Mouse (Mus musculus) central nervous system, embryonic 11.5 days (tissue): ENCODE results near the gene Ormdl2. TPM values are rescaled to one million over a fixed set of nuclear protein-coding genes. Genes with fewer than 3 reads are reported as not detected.

Experiments used
- polyA plus RNA-seq: library from polyadenylated mRNA; depleted of rRNA; stranded (reverse); fragments of >200 nt; gene quantifications from 2 replicates; pipeline ENCODE4 v1.2.3, GENCODE M21; 2012; rRNA removed

The Ormdl2 gene
- 28.3 and 45.2 TPM in 2 replicates for polyA plus RNA-seq

GRCm38 (mm10) chr10:128821358-128822056 is at the start of gene Ormdl2:
Ormdl2 (minus strand) TSS chr10:128821645.

GRCm38 (mm10) chr10:128817033-128817432 is 4.4 kb downstream of the Ormdl2 start, which contains the start of gene Sarnp:
Sarnp (plus strand) TSS chr10:128817333.

GRCm38 (mm10) chr10:128804271-128805091 is 17.0 kb downstream of the Ormdl2 start, which contains the start of gene Tmem198b:
Tmem198b (minus strand) TSS chr10:128804370.

GRCm38 (mm10) chr10:128803771-128804270 is 17.6 kb downstream of the Ormdl2 start, which contains the start of gene Dnajc14:
Dnajc14 (plus strand) TSS chr10:128804062.

GRCm38 (mm10) chr10:128790398-128791124 is 30.9 kb downstream of the Ormdl2 start, which contains the start of gene Mmp19:
Mmp19 (plus strand) TSS chr10:128790910.

Other genes starting within 250 kb of the Ormdl2 start
- 1.2 and 9.9 TPM in 2 replicates for gene Erbb3, start 232.0 kb downstream of the Ormdl2 start, polyA plus RNA-seq
- 1,123 and 1,713 TPM in 2 replicates for gene Rps26, start 194.9 kb downstream of the Ormdl2 start, polyA plus RNA-seq
- 6.5 and 8.1 TPM in 2 replicates for gene Ikzf4, start 175.7 kb downstream of the Ormdl2 start, polyA plus RNA-seq
- gene Suox, start 147.6 kb downstream of the Ormdl2 start, polyA plus RNA-seq, result 10.3 and 11.9 TPM in 2 replicates
- gene Rab5b, start 125.4 kb downstream of the Ormdl2 start, polyA plus RNA-seq, result 46.7 and 74.5 TPM in 2 replicates
- gene Pmel, start 117.5 kb downstream of the Ormdl2 start, polyA plus RNA-seq, result 2.6 TPM in 2 replicates
- gene Cdk2, start 116.6 kb downstream of the Ormdl2 start, polyA plus RNA-seq, result 66.7 and 98.8 TPM in 2 replicates
- 6.9 and 8.4 TPM in 2 replicates for gene Dgka, start 76.8 kb downstream of the Ormdl2 start, polyA plus RNA-seq
- gene Pym1, start 73.8 kb downstream of the Ormdl2 start, polyA plus RNA-seq, result 67.9 and 89.4 TPM in 2 replicates
- 0.63 and 0.98 TPM in 2 replicates for gene Mmp19, start 30.7 kb downstream of the Ormdl2 start, polyA plus RNA-seq
- 31.5 and 33.5 TPM in 2 replicates for gene Dnajc14, start 17.6 kb downstream of the Ormdl2 start, polyA plus RNA-seq
- gene Tmem198b, start 17.3 kb downstream of the Ormdl2 start, polyA plus RNA-seq, result 20.1 and 26.3 TPM in 2 replicates
- gene Sarnp, start 4.3 kb downstream of the Ormdl2 start, polyA plus RNA-seq, result 179 and 285 TPM in 2 replicates
- gene Gdf11, start 70.1 kb upstream of the Ormdl2 start, polyA plus RNA-seq, result 17.2 and 21.7 TPM in 2 replicates
- gene Cd63, start 79.3 kb upstream of the Ormdl2 start, polyA plus RNA-seq, result 82.1 and 143 TPM in 2 replicates
- gene Rdh5, start 101.2 kb upstream of the Ormdl2 start, polyA plus RNA-seq, result 14.8 and 16.9 TPM in 2 replicates
- 223 and 301 TPM in 2 replicates for gene Bloc1s1, start 102.4 kb upstream of the Ormdl2 start, polyA plus RNA-seq
- gene Itga7, start 112.2 kb upstream of the Ormdl2 start, polyA plus RNA-seq, result 3.0 and 4.4 TPM in 2 replicates
- gene Mettl7b, start 139.3 kb upstream of the Ormdl2 start, polyA plus RNA-seq, result 0.04 TPM in 1 of 2 replicates, not detected in the other
- gene Olfr9, start 167.8 kb upstream of the Ormdl2 start, polyA plus RNA-seq, result not detected in 2 replicates
- not detected in 2 replicates for gene Olfr763, start 189.1 kb upstream of the Ormdl2 start, polyA plus RNA-seq
- gene Olfr764-ps1, start 218.3 kb upstream of the Ormdl2 start, polyA plus RNA-seq, result not detected in 2 replicates
- not detected in 2 replicates for gene Olfr765, start 228.4 kb upstream of the Ormdl2 start, polyA plus RNA-seq
- not detected in 2 replicates for gene Olfr766-ps1, start 247.3 kb upstream of the Ormdl2 start, polyA plus RNA-seq